Mouse (Mus musculus): ENCODE results near the gene Gm21797. TPM values are rescaled to one million over a fixed set of nuclear protein-coding genes. Genes with fewer than 3 reads are reported as not detected.
"Not testable (repeated sequence)": the region's sequence is repeated elsewhere in the genome, so short reads cannot be mapped to it uniquely, and the experiment has no call there.

The Gm21797 gene
- not detected in 2 replicates for polyA plus RNA-seq (2015; fragmentation: Nextera tagmentation; extraction: Ambion mirVana)

DNA sequence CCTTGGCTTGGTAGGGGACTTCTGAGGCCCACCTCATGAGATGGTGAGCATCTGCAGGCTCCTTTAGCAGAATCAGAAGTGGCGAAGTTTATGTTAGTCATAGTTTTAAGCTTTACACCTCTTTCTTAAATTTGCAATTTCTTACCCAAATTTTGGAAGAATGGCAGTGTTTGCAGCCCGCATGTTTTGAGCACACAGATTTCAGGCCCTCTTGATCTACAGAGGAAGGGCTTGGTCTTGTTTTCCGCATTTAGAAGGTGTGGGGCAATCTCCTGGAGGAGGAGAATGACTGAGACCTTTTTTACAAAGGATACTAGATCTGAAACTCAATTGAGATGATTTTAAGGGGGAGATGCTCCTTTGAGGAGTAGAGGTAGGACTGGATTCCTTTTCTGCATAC lies at the start of gene Gm21797:
Gene Gm21797 (minus strand): TSS at position 101 of the 400 bp plus-strand sequence.
- no CpG with 5 or more reads among the region's 3 CpGs for whole genome bisulfite sequencing
- not testable (repeated sequence) for H3K9ac ChIP-seq (ENCODE audit: low read depth, low read length); H3K36me3 ChIP-seq (ENCODE audit: control insufficient read depth, insufficient read depth, low read length)

GRCm38 (mm10) chrY:40804614-40805013 lies 29.0 kb upstream of the Gm21797 start, which contains the start of gene Gm20795:
Gene Gm20795, plus strand, starts transcription at chrY:40804914.
- not testable (repeated sequence) for H3K9me3 ChIP-seq (ENCODE audit: control insufficient read depth, low read length); H3K4me3 ChIP-seq (ENCODE audit: low read length); ATAC-seq; H3K36me3 ChIP-seq (ENCODE audit: control insufficient read depth, insufficient read depth, low read length); H3K4me2 ChIP-seq (ENCODE audit: low read length); H3K4me1 ChIP-seq (ENCODE audit: control insufficient read depth, insufficient read depth, low read depth, low read length); H3K27ac ChIP-seq (ENCODE audit: low read depth, low read length); H3K9ac ChIP-seq (ENCODE audit: low read depth, low read length); H3K27me3 ChIP-seq (replicated peaks; ENCODE audit: control insufficient read depth, insufficient read depth, low read length)

More for the DNA sequence above, at the start of gene Gm21797:
- not testable (repeated sequence) for H3K9me3 ChIP-seq (ENCODE audit: control insufficient read depth, low read length); H3K27me3 ChIP-seq (replicated peaks; ENCODE audit: control insufficient read depth, insufficient read depth, low read length); H3K4me1 ChIP-seq (ENCODE audit: control insufficient read depth, insufficient read depth, low read depth, low read length); H3K4me3 ChIP-seq (ENCODE audit: low read length); H3K27ac ChIP-seq (ENCODE audit: low read depth, low read length); H3K4me2 ChIP-seq (ENCODE audit: low read length); ATAC-seq

Other genes starting within 250 kb of the Gm21797 start
- gene Gm21852, start 123.8 kb downstream of the Gm21797 start, polyA plus RNA-seq (2015; fragmentation: Nextera tagmentation; extraction: Ambion mirVana), result not detected in 2 replicates
- not detected in 2 replicates for gene Gm20795, start 29.1 kb upstream of the Gm21797 start, polyA plus RNA-seq (2015; fragmentation: Nextera tagmentation; extraction: Ambion mirVana)

Measured in hindbrain, embryonic 16.5 days (tissue).